Mouse (Mus musculus): Measurements from ENCODE around the gene Gm42791.

DNA sequence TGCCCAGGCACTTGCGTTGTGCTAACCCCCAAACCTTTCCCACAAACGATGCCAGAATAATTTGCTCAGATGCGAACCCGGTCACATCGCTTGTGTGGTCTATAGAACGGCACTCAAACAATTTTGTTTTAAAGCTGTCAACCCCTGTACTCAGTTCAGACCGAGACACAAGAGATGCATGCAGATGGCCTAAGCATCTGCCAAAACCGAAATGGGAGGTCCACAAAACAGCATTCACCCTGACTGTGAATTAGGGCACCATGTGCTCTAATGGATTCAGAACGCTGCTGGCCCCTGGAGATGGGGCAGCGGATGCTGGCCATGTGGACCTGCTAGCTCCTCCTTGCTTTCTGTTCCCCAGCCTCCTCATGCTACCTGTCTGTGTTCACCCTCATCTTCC, 53.1 kb downstream of the Gm42791 start:
- no peak for TF ChIP-seq POLR2A (IDR thresholded peaks at IDR 0.05; ENCODE audit: borderline replicate concordance, control insufficient read depth, low read depth, low read length)
- TF ChIP-seq CTCF (IDR thresholded peaks at IDR 0.05; ENCODE audit: control insufficient read depth, insufficient read depth, low read length) = no peak

Measured in bone marrow, adult 2 months (tissue).